Mouse (Mus musculus) G1E (cell line): Measurements from ENCODE around the gene Ankrd28. TPM values are rescaled to one million over a fixed set of nuclear protein-coding genes. Genes with fewer than 3 reads are reported as not detected.

Experiments
- ATAC-seq: 2 replicates; pipeline ENCODE4 v1.8.0; 2016; ENCODE audit warnings: mild to moderate bottlenecking; ENCODE audit not compliant: insufficient number of reproducible peaks, poor library complexity, low FRiP score, severe bottlenecking; ENCODE audit errors: extremely low read depth
- DNase-seq: peaks from one replicate; pipeline ENCODE4 v3.0.0; 2012; ENCODE audit warnings: low spot score
- H3K27me3 ChIP-seq: 2 replicates; pipeline ENCODE4 v1.6.1; 2012; ENCODE audit warnings: mild to moderate bottlenecking, low read length, inconsistent platforms; ENCODE audit not compliant: insufficient read depth
- H3K36me3 ChIP-seq: replicated peaks from 2 replicates; pipeline ENCODE3; 2012; ENCODE audit warnings: mild to moderate bottlenecking, inconsistent platforms
- H3K4me1 ChIP-seq: 2 replicates; pipeline ENCODE4 v1.6.1; 2012; ENCODE audit warnings: low read depth, low read length, inconsistent platforms, mixed read lengths; ENCODE audit not compliant: insufficient read depth
- H3K4me3 ChIP-seq: 2 replicates; pipeline ENCODE4 v1.5.1; 2012; ENCODE audit warnings: low read depth, mild to moderate bottlenecking, inconsistent platforms, low read length, moderate library complexity, mixed read lengths
- H3K9me3 ChIP-seq: replicated peaks from 2 replicates; pipeline ENCODE4 v1.6.1; 2012; ENCODE audit warnings: inconsistent platforms
- CTCF ChIP-seq: IDR thresholded peaks from 2 replicates; pipeline ENCODE4 v1.5.1; 2012; ENCODE audit warnings: low read depth, low read length, inconsistent platforms, mixed read lengths
- GATA1 ChIP-seq: IDR thresholded peaks from 2 replicates; pipeline ENCODE4 v1.6.1; 2012; ENCODE audit warnings: borderline replicate concordance, low read length, inconsistent platforms, mixed read lengths
- GATA2 ChIP-seq: IDR thresholded peaks from 2 replicates; pipeline ENCODE4 v1.6.1; 2012; ENCODE audit warnings: low read depth, low read length, inconsistent platforms, borderline replicate concordance
- POLR2AphosphoS5 ChIP-seq: IDR thresholded peaks from 2 replicates; pipeline ENCODE4 v1.6.1; 2012; ENCODE audit warnings: low read depth, low read length, inconsistent platforms; ENCODE audit not compliant: insufficient replicate concordance
- TAL1 ChIP-seq: conservative IDR thresholded peaks from 2 replicates; pipeline ENCODE4 v1.6.1; 2012; ENCODE audit warnings: low read depth, low read length, inconsistent platforms, mixed read lengths
- polyA plus RNA-seq: library from polyadenylated mRNA; stranded (reverse); fragments of >175 nt; gene quantifications from 2 replicates; pipeline ENCODE4 v1.2.3, GENCODE M21; 2012
- total RNA-seq, 2 experiments: library from RNA; stranded (forward) in 1 of 2; stranded (reverse) in 1 of 2; fragments of 200-1000 nt in 1 of 2; fragments of >200 nt in 1 of 2; fragmentation: Nextera tagmentation in 1 of 2; gene quantifications; 2 replicates each; pipeline ENCODE4 v1.2.3; 2014 to 2017

Ankrd28 gene
- total and polyA plus RNA-seq, 3 experiments: 2.6 to 69.4 (median 40.9) TPM

GRCm38 (mm10) chr14:31831370-31831712 is 890 bp upstream of the Ankrd28 start:
- Histone ChIP-seq H3K9me3 (no peaks in the 10 kb centered on the region), H3K36me3 (no peaks in the 10 kb centered on the region), H3K4me1 (peaks cover 31% of the 10 kb centered on the region), H3K27me3 (no peaks in the 10 kb centered on the region), H3K4me3 (peak overlapping the region; percentile 99)
- TF ChIP-seq GATA2: no peak
- no peak for TF ChIP-seq POLR2AphosphoS5
- no peak for TF ChIP-seq TAL1
- TF ChIP-seq CTCF: no peak
- no peak for TF ChIP-seq GATA1
- ATAC-seq: no peak
- no peak for DNase-seq

- Histone ChIP-seq H3K36me3 (no peaks in the 10 kb centered on the region), H3K4me3 (peak overlapping the region; percentile 99), H3K9me3 (no peaks in the 10 kb centered on the region), H3K4me1 (peaks cover 31% of the 10 kb centered on the region), H3K27me3 (no peaks in the 10 kb centered on the region)
- TF ChIP-seq GATA1: no peak
- TF ChIP-seq POLR2AphosphoS5: no peak
- TF ChIP-seq TAL1: no peak
- ATAC-seq (no peak), DNase-seq (peak; percentile 40)
Observed at GRCm38 (mm10) chr14:31829761-31830562, 489 bp downstream of the Ankrd28 start.

GRCm38 (mm10) chr14:31827221-31827620 is 3.2 kb downstream of the Ankrd28 start:
- no peak for DNase-seq
- H3K4me3 ChIP-seq: no peak overlapping the region
- no peak for ATAC-seq
- peaks cover 36% of the 10 kb centered on the region for H3K4me1 ChIP-seq
- TF ChIP-seq GATA2 (no peak), POLR2AphosphoS5 (no peak), TAL1 (no peak), CTCF (no peak), GATA1 (no peak)
- no peaks in the 10 kb centered on the region for H3K36me3 ChIP-seq
- H3K9me3 ChIP-seq: no peaks in the 10 kb centered on the region
- no peaks in the 10 kb centered on the region for H3K27me3 ChIP-seq

GRCm38 (mm10) chr14:31809942-31810341 is 20.5 kb downstream of the Ankrd28 start:
- H3K27me3 ChIP-seq: no peaks in the 10 kb centered on the region
- 0 out of 2 replicates have a peak, but pooled peaks cover 3% of the 10 kb centered on the region for H3K9me3 ChIP-seq
- H3K4me1 ChIP-seq: no peaks in the 10 kb centered on the region
- no peak overlapping the region for H3K4me3 ChIP-seq
- TF ChIP-seq TAL1 (no peak), POLR2AphosphoS5 (no peak), CTCF (no peak), GATA1 (no peak), GATA2 (no peak)
- DNase-seq: no peak
- H3K36me3 ChIP-seq: peaks cover 12% of the 10 kb centered on the region
- ATAC-seq: no peak

- no peaks in the 10 kb centered on the region for H3K27me3 ChIP-seq
- DNase-seq: no peak
- ATAC-seq: no peak
- H3K4me3 ChIP-seq: no peak overlapping the region
- H3K4me1 ChIP-seq: no peaks in the 10 kb centered on the region; the same call in 1 of the 2 replicates
- peaks cover 15% of the 10 kb centered on the region for H3K36me3 ChIP-seq
- H3K9me3 ChIP-seq: 0 out of 2 replicates have a peak, but pooled peaks cover 3% of the 10 kb centered on the region
- TF ChIP-seq GATA2 (no peak), GATA1 (no peak), TAL1 (no peak), CTCF (no peak), POLR2AphosphoS5 (no peak)
Observed at GRCm38 (mm10) chr14:31803791-31804190, 26.7 kb downstream of the Ankrd28 start.

GRCm38 (mm10) chr14:31800976-31801375 is 29.5 kb downstream of the Ankrd28 start:
- no peaks in the 10 kb centered on the region; the same call in 1 of the 2 replicates for H3K4me1 ChIP-seq
- no peaks in the 10 kb centered on the region for H3K9me3 ChIP-seq
- peaks cover 11% of the 10 kb centered on the region for H3K36me3 ChIP-seq
- H3K27me3 ChIP-seq: no peaks in the 10 kb centered on the region
- H3K4me3 ChIP-seq: no peak overlapping the region
- no peak for TF ChIP-seq POLR2AphosphoS5
- no peak for TF ChIP-seq TAL1
- no peak for TF ChIP-seq GATA2
- TF ChIP-seq CTCF: no peak
- TF ChIP-seq GATA1: no peak
- ATAC-seq: no peak
- no peak for DNase-seq
